Mouse (Mus musculus): ENCODE data around the gene Lamtor2. TPM values are rescaled to one million over a fixed set of nuclear protein-coding genes. Genes with fewer than 3 reads are reported as not detected.

Gene Lamtor2
- polyA plus RNA-seq, 1 experiment from 2014 or later, result 107 TPM

DNA sequence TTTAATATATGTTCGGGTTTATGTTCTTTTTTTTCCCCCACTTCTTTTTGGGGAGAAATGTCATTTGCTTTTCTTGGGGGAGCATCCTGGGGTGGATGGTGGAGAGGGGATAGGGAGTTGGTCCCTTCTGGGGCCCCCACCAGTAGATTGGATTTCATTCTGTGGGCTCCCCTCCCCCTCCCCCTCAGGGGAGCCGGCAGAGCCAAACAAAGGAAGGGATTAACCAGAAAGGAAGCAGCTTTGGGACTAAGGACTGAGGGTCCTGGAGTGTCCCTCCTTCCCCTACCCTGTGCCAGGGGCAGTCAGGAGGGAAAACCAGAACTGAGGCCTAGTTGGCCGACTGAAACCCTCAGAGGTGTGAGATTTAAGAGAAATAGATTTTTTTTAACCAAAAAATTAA is 13.5 kb downstream of the Lamtor2 start:
- Histone ChIP-seq H3K4me1 (replicated peaks; ENCODE audit: control insufficient read depth, insufficient read depth, low read length) (peaks cover 62% of the 10 kb centered on the region), H3K4me3 (replicated peaks; ENCODE audit: low read length) (no peak overlapping the region), H3K4me2 (replicated peaks) (no peak overlapping the region), H3K27ac (peak overlapping the region; percentile 70), H3K36me3 (replicated peaks; ENCODE audit: control insufficient read depth, insufficient read depth) (peaks cover 63% of the 10 kb centered on the region), H3K9me3 (ENCODE audit: control insufficient read depth, low read length) (no peaks in the 10 kb centered on the region), H3K27me3 (ENCODE audit: control insufficient read depth, insufficient read depth, low read length) (no peaks in the 10 kb centered on the region), H3K9ac (0 out of 2 replicates have a peak overlapping the region, but pooled peaks have one; percentile 16)
- no peak for ATAC-seq (ENCODE audit: low FRiP score)
- no peak for DNase-seq (ENCODE audit: low spot score)
- 5% methylated on average over 3 of the region's 3 CpGs for WGBS

DNA sequence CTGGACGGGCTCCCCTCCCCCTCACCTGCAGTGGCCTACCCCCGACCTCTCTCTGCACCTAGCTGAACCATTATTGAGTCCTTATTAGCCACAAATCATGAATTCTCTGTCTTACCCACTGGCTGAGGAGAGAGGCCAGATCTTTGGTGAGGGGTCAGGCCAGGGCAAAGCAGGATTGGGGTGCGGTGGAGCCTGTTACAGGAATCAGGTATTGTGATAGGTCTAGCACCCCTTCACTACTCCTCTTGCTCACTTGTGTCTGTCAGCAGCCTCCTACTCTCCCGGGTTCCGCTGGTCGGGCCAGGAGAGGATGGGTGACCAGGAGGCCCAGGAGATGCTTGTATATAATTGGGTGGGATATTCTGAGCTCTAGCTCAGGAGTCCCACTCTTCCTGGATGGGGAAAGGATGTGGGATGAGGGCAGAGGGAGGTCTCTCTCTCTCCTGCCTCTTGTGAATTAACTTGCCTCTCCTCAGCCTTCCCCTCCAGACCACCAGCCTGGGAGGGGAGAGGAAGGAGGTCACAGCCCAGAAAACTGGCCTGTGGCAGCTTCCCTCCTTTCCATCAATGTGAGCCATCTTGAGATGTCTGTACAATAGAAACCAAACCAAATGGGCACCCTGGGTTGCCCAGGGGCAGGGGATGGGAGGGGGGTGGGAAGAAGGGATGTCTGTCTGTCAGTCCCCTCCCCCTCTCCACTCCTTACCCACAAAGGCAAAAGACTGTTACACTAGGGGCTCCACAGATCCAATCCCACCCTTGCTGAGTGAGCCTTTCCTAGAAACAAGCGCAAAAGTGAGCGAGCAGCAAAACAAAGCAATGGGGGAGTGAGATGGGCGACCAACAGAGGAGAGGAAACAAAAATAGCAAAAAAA is 14.4 kb downstream of the Lamtor2 start:
- peaks cover 65% of the 10 kb centered on the region for H3K4me1 ChIP-seq (replicated peaks; ENCODE audit: control insufficient read depth, insufficient read depth, low read length)
- WGBS, result 17% methylated on average over 9 of the region's 9 CpGs
- H3K27ac ChIP-seq, result peak overlapping the region; percentile 44; the same call in 1 of the 2 replicates
- no peak overlapping the region for H3K4me3 ChIP-seq (replicated peaks; ENCODE audit: low read length)
- no peaks in the 10 kb centered on the region for H3K27me3 ChIP-seq (ENCODE audit: control insufficient read depth, insufficient read depth, low read length)
- DNase-seq (ENCODE audit: low spot score) (no peak), ATAC-seq (ENCODE audit: low FRiP score) (no peak)
- H3K36me3 ChIP-seq (replicated peaks; ENCODE audit: control insufficient read depth, insufficient read depth), result peaks cover 63% of the 10 kb centered on the region
- H3K9ac ChIP-seq, result peak overlapping the region; percentile 28; the same call in 1 of the 2 replicates
- H3K4me2 ChIP-seq (replicated peaks), result peak overlapping the region; percentile 96; the same call in 1 of the 2 replicates
- no peaks in the 10 kb centered on the region for H3K9me3 ChIP-seq (ENCODE audit: control insufficient read depth, low read length)

- H3K4me1 ChIP-seq (replicated peaks; ENCODE audit: control insufficient read depth, insufficient read depth, low read length), result peaks cover 65% of the 10 kb centered on the region
- DNase-seq (ENCODE audit: low spot score), result no peak
- H3K27me3 ChIP-seq (ENCODE audit: control insufficient read depth, insufficient read depth, low read length), result no peaks in the 10 kb centered on the region
- no peak overlapping the region for H3K27ac ChIP-seq
- no peaks in the 10 kb centered on the region for H3K9me3 ChIP-seq (ENCODE audit: control insufficient read depth, low read length)
- H3K4me2 ChIP-seq (replicated peaks), result peak overlapping the region; percentile 96
- peak overlapping the region; percentile 93 for H3K4me3 ChIP-seq (replicated peaks; ENCODE audit: low read length)
- H3K36me3 ChIP-seq (replicated peaks; ENCODE audit: control insufficient read depth, insufficient read depth), result peaks cover 63% of the 10 kb centered on the region
- peak overlapping the region; percentile 100 for H3K9ac ChIP-seq
- WGBS, result 57% methylated on average over 6 of the region's 6 CpGs
- ATAC-seq (ENCODE audit: low FRiP score), result no peak
Measured at GRCm38 (mm10) chr3:88537146-88537545, 15.7 kb downstream of the Lamtor2 start.

DNA sequence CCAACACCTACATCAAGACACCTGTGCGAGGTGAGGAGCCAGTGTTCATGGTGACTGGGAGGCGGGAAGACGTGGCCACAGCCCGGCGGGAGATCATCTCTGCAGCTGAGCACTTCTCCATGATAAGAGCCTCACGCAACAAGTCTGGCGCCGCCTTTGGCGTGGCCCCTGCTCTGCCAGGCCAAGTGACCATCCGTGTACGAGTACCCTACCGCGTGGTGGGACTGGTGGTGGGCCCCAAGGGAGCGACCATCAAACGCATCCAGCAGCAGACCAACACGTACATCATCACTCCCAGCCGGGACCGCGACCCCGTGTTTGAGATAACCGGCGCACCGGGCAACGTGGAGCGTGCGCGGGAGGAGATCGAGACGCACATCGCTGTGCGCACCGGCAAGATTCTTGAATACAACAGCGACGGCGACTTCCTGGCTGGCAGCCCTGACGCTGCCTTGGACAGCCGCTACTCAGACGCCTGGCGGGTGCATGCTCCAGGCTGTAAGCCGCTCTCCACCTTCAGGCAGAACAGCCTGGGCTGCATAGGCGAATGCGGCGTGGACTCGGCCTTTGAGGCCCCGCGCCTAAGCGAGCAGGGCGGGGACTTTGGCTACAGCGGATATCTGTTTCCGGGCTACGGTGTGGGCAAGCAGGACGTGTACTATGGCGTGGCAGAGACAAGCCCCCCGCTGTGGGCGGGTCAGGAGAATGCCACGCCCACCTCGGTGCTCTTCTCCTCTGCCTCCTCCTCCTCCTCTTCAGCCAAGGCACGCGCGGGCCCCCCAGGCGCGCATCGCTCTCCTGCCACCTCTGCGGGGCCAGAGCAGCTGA is 16.6 kb downstream of the Lamtor2 start:
- peak overlapping the region; percentile 100 for H3K9ac ChIP-seq
- H3K27ac ChIP-seq, result 0 out of 2 replicates have a peak overlapping the region, but pooled peaks have one; percentile 11
- H3K9me3 ChIP-seq (ENCODE audit: control insufficient read depth, low read length), result no peaks in the 10 kb centered on the region
- 4% methylated on average over 64 of the region's 64 CpGs for WGBS
- H3K36me3 ChIP-seq (replicated peaks; ENCODE audit: control insufficient read depth, insufficient read depth), result peaks cover 60% of the 10 kb centered on the region
- DNase-seq (ENCODE audit: low spot score) (no peak), ATAC-seq (ENCODE audit: low FRiP score) (no peak)
- H3K4me3 ChIP-seq (replicated peaks; ENCODE audit: low read length), result peak overlapping the region; percentile 93
- H3K4me1 ChIP-seq (replicated peaks; ENCODE audit: control insufficient read depth, insufficient read depth, low read length), result peaks cover 59% of the 10 kb centered on the region
- H3K27me3 ChIP-seq (ENCODE audit: control insufficient read depth, insufficient read depth, low read length), result no peaks in the 10 kb centered on the region
- H3K4me2 ChIP-seq (replicated peaks), result peak overlapping the region; percentile 96

GRCm38 (mm10) chr3:88535527-88535926 is 17.3 kb downstream of the Lamtor2 start:
- ATAC-seq (ENCODE audit: low FRiP score) (no peak), DNase-seq (ENCODE audit: low spot score) (no peak)
- Histone ChIP-seq H3K36me3 (replicated peaks; ENCODE audit: control insufficient read depth, insufficient read depth) (peaks cover 52% of the 10 kb centered on the region), H3K4me1 (replicated peaks; ENCODE audit: control insufficient read depth, insufficient read depth, low read length) (peaks cover 62% of the 10 kb centered on the region), H3K27ac (0 out of 2 replicates have a peak overlapping the region, but pooled peaks have one; percentile 56), H3K9ac (peak overlapping the region; percentile 100), H3K4me2 (replicated peaks) (peak overlapping the region; percentile 96), H3K27me3 (ENCODE audit: control insufficient read depth, insufficient read depth, low read length) (no peaks in the 10 kb centered on the region), H3K4me3 (replicated peaks; ENCODE audit: low read length) (peak overlapping the region; percentile 93), H3K9me3 (ENCODE audit: control insufficient read depth, low read length) (no peaks in the 10 kb centered on the region)
- WGBS, result 32% methylated on average over 4 of the region's 4 CpGs

DNA sequence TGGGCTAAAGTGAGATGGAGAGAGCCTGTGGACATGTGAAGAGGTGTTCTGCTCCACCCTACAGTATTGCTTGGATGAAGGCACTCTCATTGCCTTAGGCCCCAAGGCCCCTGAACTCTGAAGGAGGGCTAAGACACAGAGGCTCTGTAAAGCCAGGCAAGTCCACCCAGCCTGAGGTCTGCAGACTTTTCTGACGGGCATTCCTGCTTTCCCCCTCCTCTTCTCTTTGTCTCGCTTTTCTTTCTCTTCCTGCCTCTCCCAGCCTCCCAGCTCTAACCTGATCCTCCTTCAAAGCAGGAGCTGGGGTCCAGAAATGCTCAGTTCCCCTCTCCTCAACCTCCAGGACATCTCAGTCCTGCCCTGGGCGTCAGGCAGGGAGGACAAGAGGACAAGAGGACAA is 17.9 kb downstream of the Lamtor2 start:
- WGBS, result 5% methylated on average over 3 of the region's 3 CpGs
- Histone ChIP-seq H3K4me1 (replicated peaks; ENCODE audit: control insufficient read depth, insufficient read depth, low read length) (peaks cover 64% of the 10 kb centered on the region), H3K36me3 (replicated peaks; ENCODE audit: control insufficient read depth, insufficient read depth) (peaks cover 47% of the 10 kb centered on the region), H3K4me2 (replicated peaks) (peak overlapping the region; percentile 96), H3K9me3 (ENCODE audit: control insufficient read depth, low read length) (no peaks in the 10 kb centered on the region), H3K9ac (peak overlapping the region; percentile 100), H3K27me3 (ENCODE audit: control insufficient read depth, insufficient read depth, low read length) (no peaks in the 10 kb centered on the region), H3K4me3 (replicated peaks; ENCODE audit: low read length) (peak overlapping the region; percentile 93), H3K27ac (peak overlapping the region; percentile 56; the same call in 1 of the 2 replicates)
- DNase-seq (ENCODE audit: low spot score) (no peak), ATAC-seq (ENCODE audit: low FRiP score) (no peak)

- no peak for ATAC-seq (ENCODE audit: low FRiP score)
- Histone ChIP-seq H3K36me3 (replicated peaks; ENCODE audit: control insufficient read depth, insufficient read depth) (peaks cover 38% of the 10 kb centered on the region), H3K4me2 (replicated peaks) (peak overlapping the region; percentile 96), H3K27ac (peak overlapping the region; percentile 98), H3K4me1 (replicated peaks; ENCODE audit: control insufficient read depth, insufficient read depth, low read length) (peaks cover 68% of the 10 kb centered on the region), H3K9me3 (ENCODE audit: control insufficient read depth, low read length) (no peaks in the 10 kb centered on the region), H3K4me3 (replicated peaks; ENCODE audit: low read length) (peak overlapping the region; percentile 93), H3K27me3 (ENCODE audit: control insufficient read depth, insufficient read depth, low read length) (no peaks in the 10 kb centered on the region), H3K9ac (peak overlapping the region; percentile 100)
- WGBS, result 3% methylated on average over 4 of the region's 5 CpGs
- no peak for DNase-seq (ENCODE audit: low spot score)
Measured at GRCm38 (mm10) chr3:88533706-88534105, 19.2 kb downstream of the Lamtor2 start.

- Histone ChIP-seq H3K27me3 (ENCODE audit: control insufficient read depth, insufficient read depth, low read length) (no peaks in the 10 kb centered on the region), H3K9me3 (ENCODE audit: control insufficient read depth, low read length) (no peaks in the 10 kb centered on the region), H3K27ac (peak overlapping the region; percentile 98), H3K4me1 (replicated peaks; ENCODE audit: control insufficient read depth, insufficient read depth, low read length) (peaks cover 68% of the 10 kb centered on the region), H3K36me3 (replicated peaks; ENCODE audit: control insufficient read depth, insufficient read depth) (peaks cover 30% of the 10 kb centered on the region), H3K4me2 (replicated peaks) (peak overlapping the region; percentile 96), H3K9ac (peak overlapping the region; percentile 100), H3K4me3 (replicated peaks; ENCODE audit: low read length) (peak overlapping the region; percentile 93)
- DNase-seq (ENCODE audit: low spot score), result peak; percentile 61
- under 1% methylated on average over 38 of the region's 40 CpGs for WGBS
- peak; percentile 8; the same call in 1 of the 2 replicates for ATAC-seq (ENCODE audit: low FRiP score)
Measured at GRCm38 (mm10) chr3:88532689-88533511, 20.0 kb downstream of the Lamtor2 start.

Data from hindbrain, embryonic 14.5 days (tissue).